Mouse (Mus musculus): ENCODE results near the gene Ankrd60.

DNA sequence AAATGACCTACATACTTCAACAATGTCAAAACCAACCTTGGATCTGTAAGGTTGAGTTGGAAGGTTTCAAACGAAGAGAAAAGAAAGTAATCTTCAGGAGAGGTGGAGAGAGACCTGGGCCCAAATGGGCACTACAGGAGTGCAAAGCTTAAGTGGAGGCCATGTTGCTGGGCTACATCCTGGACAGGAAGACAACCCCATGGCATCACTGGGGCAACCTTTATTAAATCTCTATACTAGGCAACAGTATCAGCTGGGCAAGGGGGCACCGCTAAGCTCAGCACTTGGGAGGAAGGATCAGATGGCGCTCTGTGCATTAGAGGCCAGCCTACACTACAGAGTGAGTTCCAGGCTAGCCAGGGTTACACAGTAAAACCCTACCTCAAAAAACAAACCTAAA is 47.6 kb upstream of the Ankrd60 start:
- no peak for TF ChIP-seq POLR2A (IDR thresholded peaks at IDR 0.05; ENCODE audit: insufficient read length, low read depth)
- no peak for TF ChIP-seq TCF12 (IDR thresholded peaks at IDR 0.05; ENCODE audit: insufficient read depth, poor library complexity, severe bottlenecking)
- no peak for TF ChIP-seq POLR2AphosphoS2 (IDR thresholded peaks at IDR 0.05; ENCODE audit: insufficient read length, low read depth)
- no peak for TF ChIP-seq MYOD1 (IDR thresholded peaks at IDR 0.05; ENCODE audit: control insufficient read depth in 1 of 3, insufficient read length in 2 of 3, low read depth in 2 of 3)
